Mouse (Mus musculus): Measurements from ENCODE around the gene Arfgef3. TPM values are rescaled to one million over a fixed set of nuclear protein-coding genes. Genes with fewer than 3 reads are reported as not detected.

The Arfgef3 gene
- total RNA-seq (2021) = 10 to 100 TPM; 86.1 to 87.7 TPM
- long read RNA-seq, experiment 1, full-length matches to known transcripts = 4 of 18 reads
- long read RNA-seq, experiment 1, partial matches to known transcripts = 5 of 18 reads
- long read RNA-seq, experiment 1, other reads (novel, unspliced or antisense) = 9 of 18 reads
- long read RNA-seq, experiment 2, full-length matches to known transcripts = 1 of 14 reads
- long read RNA-seq, experiment 2, partial matches to known transcripts = 8 of 14 reads
- long read RNA-seq, experiment 2, other reads (novel, unspliced or antisense) = 5 of 14 reads

GRCm38 (mm10) chr10:18743286-18744142 is at the start of gene Arfgef3:
Gene Arfgef3, minus strand, starts transcription at chr10:18743949.
- DNase-seq (ENCODE audit: low spot score in 2 of 2) = peak; percentile 77 to 84
- peak within 1 kb of the TSS; percentile 99 for H3K27ac ChIP-seq
- peak within 1 kb of the TSS; percentile 90 for H3K4me3 ChIP-seq
- TF ChIP-seq CTCF (conservative IDR thresholded peaks at IDR 0.05) = no peak; the same call in none of the 2 replicates

GRCm38 (mm10) chr10:18790063-18790462 is 46.3 kb upstream of the Arfgef3 start:
- Histone ChIP-seq H3K27ac (no peak overlapping the region), H3K4me3 (no peak overlapping the region)
- no peak for TF ChIP-seq CTCF (conservative IDR thresholded peaks at IDR 0.05)
- peak in 1 of 2 experiments; percentile 7 for DNase-seq (ENCODE audit: low spot score in 2 of 2)

GRCm38 (mm10) chr10:18788601-18789000 is 44.9 kb upstream of the Arfgef3 start:
- no peak for TF ChIP-seq CTCF (conservative IDR thresholded peaks at IDR 0.05)
- no peak for DNase-seq (ENCODE audit: low spot score in 2 of 2)

GRCm38 (mm10) chr10:18786693-18787092 is 42.9 kb upstream of the Arfgef3 start, which contains the start of gene Gm4922:
Gene Gm4922, minus strand, starts transcription at chr10:18786793.
- H3K4me3 ChIP-seq = no peak within 1 kb of the TSS
- DNase-seq (ENCODE audit: low spot score in 2 of 2) = no peak
- no peak for TF ChIP-seq CTCF (conservative IDR thresholded peaks at IDR 0.05)

More at GRCm38 (mm10) chr10:18788601-18789000, 44.9 kb upstream of the Arfgef3 start:
- no peak overlapping the region for H3K27ac ChIP-seq
- no peak overlapping the region for H3K4me3 ChIP-seq

GRCm38 (mm10) chr10:18777546-18777945 is 33.8 kb upstream of the Arfgef3 start:
- no peak overlapping the region for H3K27ac ChIP-seq
- no peak for TF ChIP-seq CTCF (conservative IDR thresholded peaks at IDR 0.05)
- no peak overlapping the region for H3K4me3 ChIP-seq
- no peak for DNase-seq (ENCODE audit: low spot score in 2 of 2)

More at GRCm38 (mm10) chr10:18786693-18787092, 42.9 kb upstream of the Arfgef3 start, which contains the start of gene Gm4922:
- no peak within 1 kb of the TSS for H3K27ac ChIP-seq

- Histone ChIP-seq H3K4me3 (no peak overlapping the region), H3K27ac (no peak overlapping the region)
- TF ChIP-seq CTCF (conservative IDR thresholded peaks at IDR 0.05) = no peak
- DNase-seq (ENCODE audit: low spot score in 2 of 2) = no peak
These were observed 28.9 kb upstream of the Arfgef3 start for GRCm38 (mm10) chr10:18772537-18773179.

- no peak overlapping the region for H3K27ac ChIP-seq
- TF ChIP-seq CTCF (conservative IDR thresholded peaks at IDR 0.05) = peak; percentile 64
- no peak for DNase-seq (ENCODE audit: low spot score in 2 of 2)
- H3K4me3 ChIP-seq = no peak overlapping the region
These were observed 26.2 kb upstream of the Arfgef3 start for GRCm38 (mm10) chr10:18769909-18770308.

- DNase-seq (ENCODE audit: low spot score in 2 of 2) = peak in 1 of 2 experiments; percentile 34
- H3K4me3 ChIP-seq = no peak overlapping the region
- H3K27ac ChIP-seq = no peak overlapping the region
- TF ChIP-seq CTCF (conservative IDR thresholded peaks at IDR 0.05) = peak; percentile 70
These were observed 16.5 kb upstream of the Arfgef3 start for GRCm38 (mm10) chr10:18760241-18760640.

- H3K4me3 ChIP-seq = no peak overlapping the region
- no peak for DNase-seq (ENCODE audit: low spot score in 2 of 2)
- TF ChIP-seq CTCF (conservative IDR thresholded peaks at IDR 0.05) = no peak
- H3K27ac ChIP-seq = no peak overlapping the region
These were observed 6.3 kb upstream of the Arfgef3 start for GRCm38 (mm10) chr10:18750057-18750456.

- no peak for DNase-seq (ENCODE audit: low spot score in 2 of 2)
- Histone ChIP-seq H3K4me3 (peak overlapping the region; percentile 90), H3K27ac (peak overlapping the region; percentile 99)
- no peak for TF ChIP-seq CTCF (conservative IDR thresholded peaks at IDR 0.05)
These were observed 1.7 kb downstream of the Arfgef3 start for GRCm38 (mm10) chr10:18742086-18742485.

GRCm38 (mm10) chr10:18741024-18741423 is 2.7 kb downstream of the Arfgef3 start:
- TF ChIP-seq CTCF (conservative IDR thresholded peaks at IDR 0.05) = no peak
- no peak overlapping the region for H3K27ac ChIP-seq
- peak overlapping the region; percentile 90 for H3K4me3 ChIP-seq
- DNase-seq (ENCODE audit: low spot score in 2 of 2) = no peak

GRCm38 (mm10) chr10:18728548-18728947 is 15.2 kb downstream of the Arfgef3 start:
- no peak overlapping the region for H3K27ac ChIP-seq
- no peak for DNase-seq (ENCODE audit: low spot score in 2 of 2)
- no peak for TF ChIP-seq CTCF (conservative IDR thresholded peaks at IDR 0.05)
- H3K4me3 ChIP-seq = no peak overlapping the region

GRCm38 (mm10) chr10:18711436-18711835 is 32.3 kb downstream of the Arfgef3 start:
- Histone ChIP-seq H3K4me3 (no peak overlapping the region), H3K27ac (peak overlapping the region; percentile 80)
- no peak for DNase-seq (ENCODE audit: low spot score in 2 of 2)
- no peak for TF ChIP-seq CTCF (conservative IDR thresholded peaks at IDR 0.05)

All from layer of hippocampus, adult 2 months (tissue).